Mouse (Mus musculus): ENCODE measurements around the gene Has1. TPM values are rescaled to one million over a fixed set of nuclear protein-coding genes. Genes with fewer than 3 reads are reported as not detected.

Has1 gene
- total and polyA plus RNA-seq, 2 experiments, result not detected

GRCm38 (mm10) chr17:17840796-17841195 lies 14.2 kb downstream of the Has1 start:
- no peak for TF ChIP-seq CTCF (IDR thresholded peaks at IDR 0.05; ENCODE audit: low read depth, low read length)
- no peak for TF ChIP-seq POLR2A (IDR thresholded peaks at IDR 0.05; ENCODE audit: extremely low read depth, insufficient read depth, low read length)
- DNase-seq (ENCODE audit: extremely low read depth, low read depth, low spot score), result no peak
- WGBS, result 90% methylated on average over 7 of the region's 7 CpGs
- Histone ChIP-seq H3K4me1 (ENCODE audit: control insufficient read depth, insufficient read depth, low read length) (0 out of 2 replicates have a peak, but pooled peaks cover 2% of the 10 kb centered on the region), H3K36me3 (ENCODE audit: control insufficient read depth, insufficient read depth, low read length) (no peaks in the 10 kb centered on the region), H3K27ac (replicated peaks; ENCODE audit: insufficient read depth, low read depth, low read length) (no peak overlapping the region), H3K4me3 (ENCODE audit: insufficient read depth, low read depth, low read length) (no peak overlapping the region), H3K9ac (ENCODE audit: low read depth, low read length) (no peak overlapping the region), H3K79me2 (ENCODE audit: control insufficient read depth, insufficient read depth, low read length) (no peaks in the 10 kb centered on the region), H3K27me3 (ENCODE audit: control insufficient read depth, insufficient read depth, low read length) (no peaks in the 10 kb centered on the region)

DNA sequence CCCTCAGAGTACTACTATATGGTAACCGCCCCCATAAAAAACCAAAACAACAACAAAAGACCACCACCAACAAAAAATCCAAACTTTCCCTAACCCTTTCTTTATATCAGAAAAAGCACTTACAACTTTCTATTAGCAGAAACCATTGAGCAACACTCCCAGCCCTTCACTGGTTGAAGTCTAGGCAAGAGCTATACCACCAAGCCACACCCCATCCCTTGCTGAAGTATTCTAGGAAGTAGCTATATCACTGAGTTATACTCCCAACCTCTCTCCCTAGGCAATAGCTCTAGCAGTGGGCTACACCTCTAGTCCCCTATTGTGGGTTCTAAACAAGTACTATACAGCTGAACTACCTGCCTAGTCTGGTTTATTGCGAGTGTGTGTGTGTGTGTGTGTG lies 15.7 kb downstream of the Has1 start:
- 0 out of 2 replicates have a peak, but pooled peaks cover 2% of the 10 kb centered on the region for H3K4me1 ChIP-seq (ENCODE audit: control insufficient read depth, insufficient read depth, low read length)
- no peak overlapping the region for H3K4me3 ChIP-seq (ENCODE audit: insufficient read depth, low read depth, low read length)
- H3K27me3 ChIP-seq (ENCODE audit: control insufficient read depth, insufficient read depth, low read length), result no peaks in the 10 kb centered on the region
- no peak overlapping the region for H3K27ac ChIP-seq (replicated peaks; ENCODE audit: insufficient read depth, low read depth, low read length)
- DNase-seq (ENCODE audit: extremely low read depth, low read depth, low spot score), result no peak
- TF ChIP-seq POLR2A (IDR thresholded peaks at IDR 0.05; ENCODE audit: extremely low read depth, insufficient read depth, low read length) (no peak), CTCF (IDR thresholded peaks at IDR 0.05; ENCODE audit: low read depth, low read length) (no peak)
- no peaks in the 10 kb centered on the region for H3K79me2 ChIP-seq (ENCODE audit: control insufficient read depth, insufficient read depth, low read length)
- no peaks in the 10 kb centered on the region for H3K36me3 ChIP-seq (ENCODE audit: control insufficient read depth, insufficient read depth, low read length)
- no peak overlapping the region for H3K9ac ChIP-seq (ENCODE audit: low read depth, low read length)
- 89% methylated on average over 2 of the region's 2 CpGs for WGBS

DNA sequence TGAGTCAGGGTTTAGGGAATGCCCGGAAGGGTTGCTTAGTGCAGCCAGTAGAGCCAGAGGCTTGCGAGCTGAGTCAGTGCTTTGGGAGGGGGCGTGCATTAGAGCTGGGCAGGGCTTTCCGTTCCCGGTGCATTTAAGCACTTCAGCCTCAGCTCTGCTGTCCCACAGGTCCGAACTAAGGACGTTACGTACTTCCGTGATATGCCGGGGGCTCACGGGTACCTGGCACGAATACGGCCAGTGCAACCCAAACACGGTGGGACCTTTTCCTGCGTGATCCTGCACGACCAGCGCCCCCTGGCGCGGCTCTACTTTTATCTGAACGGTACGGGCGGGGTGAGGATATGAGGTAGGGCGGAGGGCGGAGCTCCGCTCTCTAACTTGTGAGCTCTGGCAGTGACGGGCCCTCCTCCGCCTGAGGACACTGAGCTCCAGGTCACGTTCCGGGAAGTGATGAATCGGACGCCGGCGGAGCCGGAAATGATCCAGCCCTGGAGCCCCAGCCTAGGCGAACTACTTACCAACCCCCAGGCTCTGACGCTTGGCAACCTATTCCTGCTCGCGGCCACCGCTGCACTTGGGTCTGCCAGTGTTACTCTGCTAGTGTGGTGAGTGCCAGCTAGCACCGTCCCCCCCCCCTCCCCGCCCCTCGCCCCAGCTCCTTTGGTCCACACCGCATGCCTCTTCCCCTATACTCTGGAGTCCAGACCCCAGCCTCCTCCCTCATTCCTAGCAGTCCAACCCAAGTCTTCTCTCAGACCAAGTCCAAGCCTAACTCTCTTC lies 16.9 kb downstream of the Has1 start:
- Histone ChIP-seq H3K27me3 (ENCODE audit: control insufficient read depth, insufficient read depth, low read length) (no peaks in the 10 kb centered on the region), H3K4me1 (ENCODE audit: control insufficient read depth, insufficient read depth, low read length) (0 out of 2 replicates have a peak, but pooled peaks cover 2% of the 10 kb centered on the region), H3K27ac (replicated peaks; ENCODE audit: insufficient read depth, low read depth, low read length) (peak overlapping the region; percentile 75), H3K36me3 (ENCODE audit: control insufficient read depth, insufficient read depth, low read length) (no peaks in the 10 kb centered on the region), H3K9ac (ENCODE audit: low read depth, low read length) (peak overlapping the region; percentile 76), H3K4me3 (ENCODE audit: insufficient read depth, low read depth, low read length) (peak overlapping the region; percentile 74), H3K79me2 (ENCODE audit: control insufficient read depth, insufficient read depth, low read length) (no peaks in the 10 kb centered on the region)
- DNase-seq (ENCODE audit: extremely low read depth, low read depth, low spot score), result peak; percentile 91
- peak; percentile 27; the same call in 1 of the 2 replicates for TF ChIP-seq POLR2A (IDR thresholded peaks at IDR 0.05; ENCODE audit: extremely low read depth, insufficient read depth, low read length)
- peak; percentile 83 for TF ChIP-seq CTCF (IDR thresholded peaks at IDR 0.05; ENCODE audit: low read depth, low read length)
- WGBS, result under 1% methylated on average over 43 of the region's 43 CpGs

DNA sequence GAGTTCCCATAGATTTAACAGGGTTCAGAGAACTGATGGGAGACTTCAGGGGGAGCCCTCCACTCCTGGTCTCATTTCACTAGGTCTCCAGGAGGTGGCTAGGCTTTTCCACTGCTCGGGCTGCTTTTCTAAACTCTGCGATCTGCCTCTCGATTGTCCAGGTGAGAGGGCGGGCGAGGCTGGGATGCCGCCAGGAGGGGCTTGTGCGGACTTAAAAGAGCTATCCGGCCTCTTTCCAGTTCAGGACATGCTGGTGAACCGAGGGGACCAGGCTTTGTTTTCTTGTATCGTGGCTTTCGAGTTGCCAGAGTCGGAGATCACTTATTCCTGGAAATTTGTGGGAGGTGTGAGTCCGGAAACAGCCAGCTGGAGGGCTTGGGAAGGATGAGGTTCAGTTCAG lies 17.6 kb downstream of the Has1 start:
- Histone ChIP-seq H3K27me3 (ENCODE audit: control insufficient read depth, insufficient read depth, low read length) (no peaks in the 10 kb centered on the region), H3K4me3 (ENCODE audit: insufficient read depth, low read depth, low read length) (peak overlapping the region; percentile 49; the same call in 1 of the 2 replicates), H3K4me1 (ENCODE audit: control insufficient read depth, insufficient read depth, low read length) (0 out of 2 replicates have a peak, but pooled peaks cover 2% of the 10 kb centered on the region), H3K9ac (ENCODE audit: low read depth, low read length) (peak overlapping the region; percentile 56), H3K36me3 (ENCODE audit: control insufficient read depth, insufficient read depth, low read length) (no peaks in the 10 kb centered on the region), H3K79me2 (ENCODE audit: control insufficient read depth, insufficient read depth, low read length) (no peaks in the 10 kb centered on the region), H3K27ac (replicated peaks; ENCODE audit: insufficient read depth, low read depth, low read length) (peak overlapping the region; percentile 35)
- TF ChIP-seq CTCF (IDR thresholded peaks at IDR 0.05; ENCODE audit: low read depth, low read length), result no peak
- TF ChIP-seq POLR2A (IDR thresholded peaks at IDR 0.05; ENCODE audit: extremely low read depth, insufficient read depth, low read length), result no peak
- no peak for DNase-seq (ENCODE audit: extremely low read depth, low read depth, low spot score)
- 24% methylated on average over 13 of the region's 13 CpGs for WGBS

GRCm38 (mm10) chr17:17836101-17836500 lies 18.9 kb downstream of the Has1 start:
- Histone ChIP-seq H3K27me3 (ENCODE audit: control insufficient read depth, insufficient read depth, low read length) (no peaks in the 10 kb centered on the region), H3K4me1 (ENCODE audit: control insufficient read depth, insufficient read depth, low read length) (0 out of 2 replicates have a peak, but pooled peaks cover 2% of the 10 kb centered on the region), H3K27ac (replicated peaks; ENCODE audit: insufficient read depth, low read depth, low read length) (no peak overlapping the region), H3K4me3 (ENCODE audit: insufficient read depth, low read depth, low read length) (no peak overlapping the region), H3K36me3 (ENCODE audit: control insufficient read depth, insufficient read depth, low read length) (no peaks in the 10 kb centered on the region), H3K9ac (ENCODE audit: low read depth, low read length) (no peak overlapping the region), H3K79me2 (ENCODE audit: control insufficient read depth, insufficient read depth, low read length) (no peaks in the 10 kb centered on the region)
- DNase-seq (ENCODE audit: extremely low read depth, low read depth, low spot score), result no peak
- TF ChIP-seq CTCF (IDR thresholded peaks at IDR 0.05; ENCODE audit: low read depth, low read length) (no peak), POLR2A (IDR thresholded peaks at IDR 0.05; ENCODE audit: extremely low read depth, insufficient read depth, low read length) (no peak)
- 90% methylated on average over 5 of the region's 5 CpGs for WGBS

DNA sequence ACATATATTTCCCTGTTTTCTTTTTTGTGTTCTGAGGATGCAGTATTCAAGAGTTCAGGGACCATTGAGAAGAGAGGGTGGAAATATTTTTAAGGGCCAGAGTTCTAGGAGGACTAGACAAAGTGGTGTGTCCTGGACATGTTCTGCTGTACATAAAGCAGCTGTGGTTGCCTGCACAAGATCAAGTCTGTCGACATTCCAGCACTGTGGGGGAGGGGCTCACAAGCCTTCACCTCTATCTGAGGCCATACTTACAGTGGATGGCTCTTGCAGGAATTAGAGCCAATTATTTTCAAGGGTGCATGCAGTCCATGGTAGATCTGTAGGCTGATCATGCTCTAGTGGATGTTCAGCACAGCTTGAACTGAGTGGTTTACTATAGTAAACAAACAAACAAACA lies 20.1 kb downstream of the Has1 start:
- Histone ChIP-seq H3K9ac (ENCODE audit: low read depth, low read length) (no peak overlapping the region), H3K27ac (replicated peaks; ENCODE audit: insufficient read depth, low read depth, low read length) (no peak overlapping the region), H3K4me3 (ENCODE audit: insufficient read depth, low read depth, low read length) (no peak overlapping the region), H3K27me3 (ENCODE audit: control insufficient read depth, insufficient read depth, low read length) (no peaks in the 10 kb centered on the region), H3K4me1 (ENCODE audit: control insufficient read depth, insufficient read depth, low read length) (0 out of 2 replicates have a peak, but pooled peaks cover 2% of the 10 kb centered on the region), H3K36me3 (ENCODE audit: control insufficient read depth, insufficient read depth, low read length) (no peaks in the 10 kb centered on the region), H3K79me2 (ENCODE audit: control insufficient read depth, insufficient read depth, low read length) (no peaks in the 10 kb centered on the region)
- TF ChIP-seq CTCF (IDR thresholded peaks at IDR 0.05; ENCODE audit: low read depth, low read length) (no peak), POLR2A (IDR thresholded peaks at IDR 0.05; ENCODE audit: extremely low read depth, insufficient read depth, low read length) (no peak)
- WGBS, result 4% methylated on average over 1 of the region's 1 CpGs
- DNase-seq (ENCODE audit: extremely low read depth, low read depth, low spot score), result no peak

All from liver, adult 2 months (tissue).